Mouse (Mus musculus) cerebellum, adult 2 months (tissue): ENCODE data around the gene Cltb.

Experiments used
- CTCF ChIP-seq: fragments of 200-500 bp; IDR thresholded peaks from 2 replicates; pipeline ENCODE4 v1.5.1; 2011; ENCODE audit warnings: low read depth, mild to moderate bottlenecking, control low read depth, low read length, moderate library complexity, borderline replicate concordance; ENCODE audit not compliant: insufficient read depth
- POLR2A ChIP-seq: fragments of 200-500 bp; IDR thresholded peaks from 2 replicates; pipeline ENCODE4 v1.6.1; 2011; ENCODE audit warnings: low read length, control low read depth, borderline replicate concordance; ENCODE audit not compliant: insufficient read depth

DNA sequence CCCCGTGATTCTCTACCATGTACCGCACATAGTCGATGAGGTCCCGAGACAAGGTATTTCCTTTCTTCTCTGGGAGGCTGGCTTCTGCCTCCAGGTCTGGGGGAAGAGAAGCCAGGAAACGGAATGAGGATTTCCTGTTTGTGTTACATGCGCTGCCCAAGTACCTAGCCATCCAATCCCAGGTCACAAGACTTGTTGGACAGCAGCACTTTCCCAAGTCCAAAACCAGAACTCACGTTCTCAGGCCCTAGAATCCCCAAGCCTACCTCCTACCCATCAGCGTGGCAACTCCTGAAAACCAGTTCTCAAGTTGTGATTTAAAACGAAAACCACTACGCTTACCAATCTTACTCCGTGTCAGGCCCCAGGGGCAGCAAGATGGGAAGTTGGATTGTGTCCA, 25.3 kb downstream of the Cltb start:
- TF ChIP-seq CTCF: no peak
- TF ChIP-seq POLR2A: no peak
